Mouse (Mus musculus) spleen, adult 2 months (tissue): ENCODE results near the gene Gbx2.

ENCODE experiments used
- CTCF ChIP-seq: fragments of 200-500 bp; IDR thresholded peaks from 2 replicates; pipeline ENCODE4 v1.5.1; 2011; ENCODE audit warnings: mild to moderate bottlenecking, inconsistent platforms; ENCODE audit not compliant: insufficient read depth, insufficient read length, insufficient replicate concordance; ENCODE audit errors: extremely low read depth
- POLR2A ChIP-seq: fragments of 200-500 bp; IDR thresholded peaks from 2 replicates; pipeline ENCODE4 v1.6.1; 2011; ENCODE audit warnings: low read depth, low read length, inconsistent platforms

- TF ChIP-seq CTCF (no peak), POLR2A (no peak)
Observed at GRCm38 (mm10) chr1:89926583-89927060, 4.4 kb downstream of the Gbx2 start.
